Mouse (Mus musculus) MEL (cell line): Measurements from ENCODE around the gene Gm6217. TPM values are rescaled to one million over a fixed set of nuclear protein-coding genes. Genes with fewer than 3 reads are reported as not detected.
A peak's percentile ranks its signal among the peaks of the same experiment; 100 is the strongest.

Source experiments
- DNase-seq: peaks from one replicate; pipeline ENCODE4 v3.0.0; 2011; ENCODE audit warnings: low read depth, low spot score
- H3K27ac ChIP-seq: 2 replicates; pipeline ENCODE4 v1.5.1; 2012; ENCODE audit warnings: low read depth, mild to moderate bottlenecking, control low read depth, low read length, moderate library complexity; ENCODE audit not compliant: control insufficient read depth
- H3K27me3 ChIP-seq, 2 experiments: fragments of 150-350 bp in 1 of 2; sonication (generic) in 1 of 2; 2 replicates each; pipeline ENCODE4 v1.6.1; 2012; ENCODE audit warnings: low read length in 2 of 2, mild to moderate bottlenecking in 2 of 2, improper control_type of control experiment in 1 of 2, moderate library complexity in 1 of 2; ENCODE audit not compliant: insufficient read depth in 2 of 2, control insufficient read depth in 1 of 2
- H3K36me3 ChIP-seq, 2 experiments: 2 replicates each; pipeline ENCODE4 v1.6.1; 2012 to 2014; ENCODE audit warnings: low read length in 2 of 2, improper control_type of control experiment in 1 of 2, inconsistent platforms in 1 of 2, mild to moderate bottlenecking in 1 of 2; ENCODE audit not compliant: insufficient read depth in 2 of 2, control insufficient read depth in 1 of 2
- H3K4me1 ChIP-seq, 2 experiments: fragments of 150-350 bp in 1 of 2; sonication (generic) in 1 of 2; 2 replicates each; pipeline ENCODE4 v1.6.1; 2012; ENCODE audit warnings: low read length in 2 of 2, improper control_type of control experiment in 1 of 2, mild to moderate bottlenecking in 1 of 2; ENCODE audit not compliant: insufficient read depth in 2 of 2, control insufficient read depth in 1 of 2
- H3K4me3 ChIP-seq, 2 experiments: fragments of 150-350 bp in 1 of 2; sonication (generic) in 1 of 2; 2 replicates each; pipeline ENCODE4 v1.5.1; 2012; ENCODE audit warnings: low read depth in 2 of 2, low read length in 2 of 2, mild to moderate bottlenecking in 2 of 2, moderate library complexity in 2 of 2, control low read depth in 1 of 2, improper control_type of control experiment in 1 of 2; ENCODE audit not compliant: control insufficient read depth in 1 of 2, insufficient read depth in 1 of 2
- H3K79me2 ChIP-seq: 2 replicates; pipeline ENCODE4 v1.6.1; 2012; ENCODE audit warnings: mild to moderate bottlenecking, low read length, moderate library complexity; ENCODE audit not compliant: control insufficient read depth, poor library complexity, insufficient read depth
- H3K9ac ChIP-seq: 2 replicates; pipeline ENCODE4 v1.6.1; 2012; ENCODE audit warnings: low read depth, mild to moderate bottlenecking, control low read depth, low read length, moderate library complexity; ENCODE audit not compliant: control insufficient read depth, poor library complexity, severe bottlenecking
- H3K9me3 ChIP-seq: fragments of 150-350 bp; sonication (generic); replicated peaks from 2 replicates; pipeline ENCODE4 v1.6.1; 2012; ENCODE audit warnings: mild to moderate bottlenecking, low read length, improper control_type of control experiment, moderate library complexity; ENCODE audit not compliant: insufficient read depth
- E2F4 ChIP-seq: IDR thresholded peaks from 2 replicates; pipeline ENCODE4 v1.6.1; 2011; ENCODE audit warnings: low read depth, low read length, improper control_type of control experiment, borderline replicate concordance
- ELF1 ChIP-seq: IDR thresholded peaks from 2 replicates; pipeline ENCODE4 v1.6.1; 2014; ENCODE audit warnings: low read depth, mild to moderate bottlenecking, inconsistent platforms, low read length, improper control_type of control experiment, moderate library complexity
- ETS1 ChIP-seq: IDR thresholded peaks from 2 replicates; pipeline ENCODE4 v1.6.1; 2012; ENCODE audit warnings: low read depth, mild to moderate bottlenecking, inconsistent platforms, low read length, improper control_type of control experiment, moderate library complexity
- GABPA ChIP-seq: IDR thresholded peaks from 2 replicates; pipeline ENCODE4 v1.6.1; 2012; ENCODE audit warnings: low read depth, mild to moderate bottlenecking, inconsistent platforms, low read length, improper control_type of control experiment, moderate library complexity
- JUND ChIP-seq: IDR thresholded peaks from 2 replicates; pipeline ENCODE4 v1.6.1; 2011; ENCODE audit warnings: low read depth, mild to moderate bottlenecking, improper control_type of control experiment, low read length
- KAT2A ChIP-seq: conservative IDR thresholded peaks from 2 replicates; pipeline ENCODE4 v1.6.1; 2012; ENCODE audit warnings: low read depth, low read length, improper control_type of control experiment, inconsistent platforms
- MAX ChIP-seq: IDR thresholded peaks from 2 replicates; pipeline ENCODE4 v1.6.1; 2011; ENCODE audit warnings: low read length, improper control_type of control experiment
- MAZ ChIP-seq: IDR thresholded peaks from 2 replicates; pipeline ENCODE4 v1.6.1; 2012; ENCODE audit warnings: low read depth, mild to moderate bottlenecking, inconsistent platforms, low read length, improper control_type of control experiment
- MEF2A ChIP-seq: IDR thresholded peaks from 2 replicates; pipeline ENCODE4 v1.6.1; 2014; ENCODE audit warnings: low read depth, mild to moderate bottlenecking, inconsistent platforms, low read length, improper control_type of control experiment; ENCODE audit not compliant: poor library complexity, insufficient replicate concordance, severe bottlenecking; ENCODE audit errors: extremely low read depth
- MYC ChIP-seq: IDR thresholded peaks from 2 replicates; pipeline ENCODE4 v1.6.1; 2011; ENCODE audit warnings: low read depth, mild to moderate bottlenecking, low read length, improper control_type of control experiment, moderate library complexity
- NRF1 ChIP-seq: IDR thresholded peaks from 2 replicates; pipeline ENCODE4 v1.6.1; 2014; ENCODE audit warnings: low read depth, mild to moderate bottlenecking, inconsistent platforms, low read length, improper control_type of control experiment, moderate library complexity; ENCODE audit not compliant: poor library complexity, insufficient read depth, severe bottlenecking
- POLR2A ChIP-seq, 2 experiments: IDR thresholded peaks; 2 replicates each; pipeline ENCODE4 v1.6.1; 2011 to 2012; ENCODE audit warnings: low read length in 2 of 2, mild to moderate bottlenecking in 2 of 2, control low read depth in 1 of 2, improper control_type of control experiment in 1 of 2, low read depth in 1 of 2, moderate library complexity in 1 of 2; ENCODE audit not compliant: control insufficient read depth in 1 of 2, insufficient read depth in 1 of 2, poor library complexity in 1 of 2
- POLR2AphosphoS2 ChIP-seq: IDR thresholded peaks from 2 replicates; pipeline ENCODE4 v1.6.1; 2011; ENCODE audit warnings: low read length, improper control_type of control experiment
- RAD21 ChIP-seq: IDR thresholded peaks from 2 replicates; pipeline ENCODE4 v1.6.1; 2011; ENCODE audit warnings: mild to moderate bottlenecking, low read depth, low read length, improper control_type of control experiment
- SMC3 ChIP-seq: IDR thresholded peaks from 2 replicates; pipeline ENCODE4 v1.6.1; 2011; ENCODE audit warnings: low read depth, low read length, improper control_type of control experiment
- TBP ChIP-seq: IDR thresholded peaks from 2 replicates; pipeline ENCODE4 v1.8.0; 2011; ENCODE audit warnings: low read depth, low read length, improper control_type of control experiment
- UBTF ChIP-seq: IDR thresholded peaks from 2 replicates; pipeline ENCODE4 v1.6.1; 2012; ENCODE audit warnings: low read depth, mild to moderate bottlenecking, inconsistent platforms, low read length, improper control_type of control experiment, moderate library complexity, borderline replicate concordance; ENCODE audit not compliant: insufficient read depth
- USF1 ChIP-seq: IDR thresholded peaks from 2 replicates; pipeline ENCODE4 v1.6.1; 2014; ENCODE audit warnings: low read depth, mild to moderate bottlenecking, inconsistent platforms, low read length, improper control_type of control experiment, moderate library complexity
- ZNF384 ChIP-seq: IDR thresholded peaks from 2 replicates; pipeline ENCODE4 v1.6.1; 2012; ENCODE audit warnings: low read depth, mild to moderate bottlenecking, inconsistent platforms, low read length, improper control_type of control experiment
- polyA plus RNA-seq, 2 experiments: library from polyadenylated mRNA; stranded (reverse) in 1 of 2; unstranded in 1 of 2; fragments of >175 nt in 1 of 2; fragments of >200 nt in 1 of 2; gene quantifications; 2 replicates each; pipeline versions ENCODE4 v1.2.1 to v1.2.4; 2012; ENCODE audit warnings: low replicate concordance in 2 of 2, low read depth in 1 of 2; ENCODE audit not compliant: insufficient read length in 2 of 2, insufficient read depth in 1 of 2, missing spikeins in 1 of 2
- total RNA-seq: library from RNA; depleted of rRNA; stranded (reverse); fragments of 300-350 nt; gene quantifications from 2 replicates; pipeline ENCODE4 v1.2.3, GENCODE M21; 2012

Gm6217 gene
- total and polyA plus RNA-seq, 3 experiments = not detected

- Histone ChIP-seq H3K9ac (no peak overlapping the region), H3K4me3 (no peak overlapping the region), H3K4me1 (no peaks in the 10 kb centered on the region), H3K27me3 (peaks cover 0 to 1% of the 10 kb centered on the region in 2 experiments; a peak in 1 of 4 replicates), H3K9me3 (no peaks in the 10 kb centered on the region), H3K79me2 (no peaks in the 10 kb centered on the region), H3K36me3 (no peaks in the 10 kb centered on the region), H3K27ac (no peak overlapping the region)
- DNase-seq = no peak
- TF ChIP-seq GABPA (no peak), MEF2A (no peak), MAX (no peak), POLR2AphosphoS2 (no peak), MAZ (no peak), TBP (no peak)
These were observed 43.1 kb upstream of the Gm6217 start for GRCm38 (mm10) chr1:82974342-82974741.

GRCm38 (mm10) chr1:82973901-82974300 is 42.7 kb upstream of the Gm6217 start:
- no peak for DNase-seq
- Histone ChIP-seq H3K9ac (no peak overlapping the region), H3K27ac (no peak overlapping the region)

GRCm38 (mm10) chr1:82973244-82973643 is 42.0 kb upstream of the Gm6217 start:
- H3K79me2 ChIP-seq = no peaks in the 10 kb centered on the region
- no peak overlapping the region for H3K27ac ChIP-seq
- H3K36me3 ChIP-seq = no peaks in the 10 kb centered on the region
- H3K27me3 ChIP-seq = peaks cover 0 to 1% of the 10 kb centered on the region in 2 experiments; a peak in 1 of 4 replicates
- DNase-seq = no peak
- H3K4me3 ChIP-seq = no peak overlapping the region
- no peaks in the 10 kb centered on the region for H3K9me3 ChIP-seq
- no peaks in the 10 kb centered on the region for H3K4me1 ChIP-seq
- TF ChIP-seq ZNF384 (no peak), SMC3 (0 out of 2 replicates have a peak, but pooled peaks have one; percentile 8), RAD21 (peak; percentile 8)
- H3K9ac ChIP-seq = no peak overlapping the region

More at GRCm38 (mm10) chr1:82973901-82974300, 42.7 kb upstream of the Gm6217 start:
- H3K27me3 ChIP-seq = peaks cover 0 to 1% of the 10 kb centered on the region in 2 experiments; a peak in 1 of 4 replicates
- no peaks in the 10 kb centered on the region for H3K36me3 ChIP-seq
- H3K4me3 ChIP-seq = no peak overlapping the region
- H3K4me1 ChIP-seq = no peaks in the 10 kb centered on the region
- H3K9me3 ChIP-seq = no peaks in the 10 kb centered on the region
- H3K79me2 ChIP-seq = no peaks in the 10 kb centered on the region
- TF ChIP-seq UBTF (no peak), POLR2A (IDR thresholded peaks at IDR 0.05; ENCODE audit: control insufficient read depth in 1 of 2, insufficient read depth in 1 of 2, low read depth in 1 of 2, low read length in 2 of 2, poor library complexity in 1 of 2) (no peak), MAX (no peak), MYC (no peak), KAT2A (no peak), USF1 (no peak), RAD21 (no peak), TBP (no peak), ELF1 (no peak), ETS1 (no peak), JUND (no peak), NRF1 (no peak), GABPA (no peak), E2F4 (no peak), ZNF384 (no peak), MAZ (no peak)
- TF ChIP-seq, all 39 proteins: peak for 0
